Mouse (Mus musculus) large intestine, adult 2 months (tissue): ENCODE results near the gene Aqp11. TPM values are rescaled to one million over a fixed set of nuclear protein-coding genes. Genes with fewer than 3 reads are reported as not detected.

Experiments
- DNase-seq: peaks from one replicate; pipeline ENCODE4 v3.0.0-alpha.2; 2012; ENCODE audit warnings: low read depth, low spot score
- WGBS: fragments of 180-500 bp; shearing (Covaris S2); methylation state at CpG from one replicate; pipeline ENCODE4 v1.1.7; 2018; 5-methylcytosine and 5-hydroxymethylcytosine counted together
- polyA plus RNA-seq: library from polyadenylated mRNA; depleted of rRNA; stranded (reverse); fragments of >200 nt; gene quantifications from 2 replicates; pipeline ENCODE4 v1.2.3, GENCODE M21; 2012

The Aqp11 gene
- polyA plus RNA-seq, 1 experiment, result 32.6 TPM

DNA sequence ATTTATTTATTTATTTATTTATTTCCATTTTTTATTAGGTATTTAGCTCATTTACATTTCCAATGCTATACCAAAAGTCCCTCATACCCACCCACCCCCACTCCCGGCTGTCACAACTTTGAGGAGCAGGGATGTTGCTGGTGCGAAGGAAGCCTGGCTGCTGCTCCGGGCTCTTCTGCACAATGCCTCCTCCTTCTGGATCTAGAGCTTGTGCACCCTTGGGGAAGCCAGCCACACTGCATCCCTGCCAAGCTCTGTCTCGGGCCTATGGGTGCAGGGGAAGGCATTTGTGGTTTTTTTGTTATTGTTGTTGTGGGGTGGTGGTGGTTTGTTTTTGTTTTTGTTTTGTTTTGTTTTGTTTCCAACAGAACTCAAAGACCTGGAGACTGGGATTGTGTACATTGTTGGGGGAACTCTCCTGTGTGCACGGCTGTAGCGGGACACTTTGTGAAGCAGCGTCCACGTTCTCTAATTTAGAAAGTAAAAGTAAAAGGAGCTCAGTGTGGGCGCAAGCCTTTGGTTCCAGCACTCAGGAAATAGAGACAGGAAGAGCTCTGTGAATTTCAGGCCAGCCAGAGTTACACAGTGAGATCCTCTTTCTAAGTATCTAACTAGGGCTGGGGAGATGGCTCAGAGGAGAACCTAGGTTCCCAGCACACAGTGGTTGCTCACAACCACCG lies 10.6 kb upstream of the Aqp11 start:
- DNase-seq, result peak; percentile 46
- whole genome bisulfite sequencing, result 17% methylated on average over 10 of the region's 10 CpGs

- 24% methylated on average over 28 of the region's 28 CpGs for WGBS
- peak; percentile 47 for DNase-seq
Observed at GRCm38 (mm10) chr7:97747787-97748497, 9.9 kb upstream of the Aqp11 start.

DNA sequence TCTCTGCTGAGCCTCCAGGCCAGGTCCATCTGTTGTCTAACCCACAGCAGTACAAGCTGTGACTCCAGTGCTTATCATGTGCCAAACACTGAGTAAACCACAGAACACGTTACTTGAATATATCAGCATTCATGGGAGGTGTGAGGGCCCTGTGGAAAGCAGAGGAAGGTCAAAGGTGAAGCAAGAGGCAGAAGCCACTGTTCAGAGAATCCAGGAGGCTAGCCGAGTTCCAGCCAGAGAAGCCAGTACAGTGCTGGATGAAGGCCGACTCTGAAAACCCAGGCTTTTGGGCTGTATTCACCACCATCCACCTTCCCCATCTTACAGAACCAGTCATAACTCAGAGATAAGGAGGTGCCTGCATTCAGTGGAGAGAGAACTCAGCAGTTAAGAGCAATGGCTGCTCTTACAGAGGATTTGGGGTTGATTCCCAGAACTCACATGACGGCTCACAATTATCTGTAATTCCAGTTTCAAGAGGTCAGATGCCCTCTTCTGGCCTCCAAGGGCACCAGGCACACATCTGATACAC lies 9.2 kb upstream of the Aqp11 start:
- WGBS, result 85% methylated on average over 4 of the region's 4 CpGs
- DNase-seq, result no peak

GRCm38 (mm10) chr7:97745299-97745698 lies 7.2 kb upstream of the Aqp11 start:
- DNase-seq, result peak; percentile 38
- WGBS, result 3% methylated on average over 3 of the region's 3 CpGs

DNA sequence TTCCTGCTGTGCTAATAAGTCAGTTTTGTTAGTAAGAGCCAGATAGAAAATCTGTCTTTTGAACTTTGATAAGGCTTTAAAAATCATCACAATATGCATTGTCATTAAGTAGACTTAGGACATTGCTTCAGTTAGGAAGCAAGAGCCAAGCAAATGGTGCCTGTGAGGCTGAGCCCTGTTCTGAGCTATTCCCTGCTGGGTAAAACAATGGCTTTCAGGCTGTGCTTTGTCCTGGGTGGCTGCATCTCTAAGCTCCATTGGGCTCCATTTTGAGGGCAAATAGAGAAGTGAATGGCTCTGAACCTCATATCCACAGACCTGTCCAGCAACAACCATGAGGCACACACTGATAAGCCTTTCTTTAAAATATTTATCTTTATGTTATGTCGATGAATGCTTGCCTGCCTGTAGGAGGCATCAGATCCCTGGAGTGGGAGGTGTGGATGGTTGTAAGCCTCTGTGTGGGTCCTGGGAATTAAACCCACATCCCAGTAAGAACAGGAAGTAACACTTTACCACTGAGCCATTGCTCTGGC lies 3.7 kb upstream of the Aqp11 start:
- 36% methylated on average over 1 of the region's 1 CpGs for WGBS

DNA sequence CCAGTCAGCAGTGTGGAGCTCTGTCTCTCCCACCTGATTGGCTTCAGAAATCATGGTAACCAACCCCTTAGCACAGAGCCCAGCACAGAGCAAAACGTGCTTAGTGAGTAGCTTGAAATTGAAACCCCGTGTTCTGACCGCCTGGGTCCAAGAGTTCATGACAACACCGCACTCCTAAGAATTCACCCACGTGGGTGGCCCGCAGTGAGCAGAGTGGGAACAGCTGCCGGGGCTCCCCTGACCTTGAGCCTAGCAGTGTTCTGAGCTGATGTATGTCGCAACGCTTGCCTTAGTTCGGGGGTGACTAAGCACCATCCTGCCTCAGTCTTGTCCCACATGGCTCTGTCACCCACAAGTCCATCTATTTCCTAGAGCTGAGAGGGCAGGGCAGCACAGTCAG lies 2.9 kb upstream of the Aqp11 start:
- DNase-seq, result no peak
- WGBS, result 46% methylated on average over 10 of the region's 10 CpGs

More for the DNA sequence above, 3.7 kb upstream of the Aqp11 start:
- DNase-seq, result no peak

DNA sequence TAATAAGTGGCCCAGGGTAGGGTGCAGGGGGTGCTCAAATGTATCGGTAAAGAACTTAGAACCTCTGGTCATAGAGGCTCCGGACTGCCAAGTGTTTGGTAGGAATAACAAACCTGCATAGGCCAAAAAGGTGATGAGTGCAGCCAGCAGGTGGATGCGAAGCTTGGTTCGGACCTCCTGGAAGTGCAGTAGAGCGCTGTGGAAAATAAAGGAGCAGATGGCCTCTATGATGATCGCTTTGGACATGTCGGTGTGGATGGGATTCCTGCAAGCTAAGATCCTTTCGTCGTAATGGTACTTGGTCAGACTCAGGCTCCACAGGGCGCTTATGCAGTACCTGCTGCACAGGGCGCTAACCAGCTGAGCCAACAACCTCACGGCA lies 842 bp downstream of the Aqp11 start:
- 4% methylated on average over 12 of the region's 12 CpGs for WGBS
- DNase-seq, result no peak

DNA sequence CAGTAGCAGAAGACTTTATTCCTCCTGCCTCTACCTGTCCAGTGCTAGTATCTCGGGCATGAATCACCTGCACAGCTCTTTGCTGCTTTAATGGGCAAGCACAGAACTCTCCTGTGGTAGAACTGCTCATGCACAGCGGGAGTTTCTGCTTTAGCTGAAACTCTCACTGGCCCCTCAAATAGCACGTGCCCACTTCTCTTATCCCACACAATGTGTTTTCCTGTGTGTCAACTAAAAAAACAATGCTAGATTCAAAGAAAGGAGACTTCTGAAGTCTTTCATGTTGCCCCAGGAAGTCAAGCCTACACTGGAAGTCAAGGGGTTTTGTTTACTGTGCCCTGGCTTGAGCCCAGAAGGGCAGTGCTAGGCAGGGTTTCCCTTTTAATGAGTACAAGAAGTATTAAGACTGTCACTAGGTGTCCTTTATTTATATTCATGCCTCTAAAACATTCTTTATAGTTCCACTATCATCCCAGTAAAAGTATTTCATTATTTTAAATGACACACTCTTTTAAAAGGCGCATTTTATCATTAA lies 2.1 kb downstream of the Aqp11 start:
- DNase-seq, result peak; percentile 27
- 37% methylated on average over 4 of the region's 4 CpGs for WGBS

DNA sequence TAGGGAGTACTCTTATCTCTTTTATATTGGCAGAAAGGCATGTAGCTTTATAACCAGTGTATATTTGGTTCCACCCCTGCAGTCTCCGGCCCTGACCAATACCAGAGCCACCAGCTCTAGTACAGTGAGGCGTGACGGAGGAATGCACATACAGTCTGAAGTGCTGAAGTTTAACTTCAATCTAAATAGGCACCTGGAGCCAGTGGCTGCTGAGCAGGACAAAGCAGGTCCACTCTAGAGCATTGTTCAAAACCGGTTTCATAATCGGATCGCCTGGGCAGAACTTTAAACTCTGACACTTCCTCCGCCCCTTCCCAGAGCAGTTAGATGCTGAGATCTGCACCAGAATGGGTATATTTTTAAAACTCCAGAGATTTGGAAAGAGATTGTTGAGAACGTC lies 3.1 kb downstream of the Aqp11 start:
- peak; percentile 72 for DNase-seq
- 29% methylated on average over 8 of the region's 8 CpGs for WGBS

DNA sequence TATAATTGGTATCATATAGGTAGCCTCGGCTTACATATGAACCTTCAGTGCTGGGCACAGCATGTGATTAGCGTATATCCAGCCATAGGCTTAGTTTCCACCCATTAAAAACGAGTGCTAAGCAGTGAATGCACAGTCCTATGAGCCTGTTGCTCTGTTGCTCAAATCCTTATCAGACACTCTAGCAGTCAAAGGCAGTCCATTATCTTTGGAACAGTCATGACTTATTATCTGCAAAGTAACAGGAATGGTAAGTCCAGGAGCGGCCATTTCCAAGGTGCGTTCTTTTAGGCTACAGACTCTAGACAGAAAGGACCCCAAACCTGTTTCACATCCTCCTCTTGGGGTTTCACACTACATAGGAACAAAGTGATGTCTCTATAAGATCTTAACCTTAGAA lies 4.5 kb downstream of the Aqp11 start:
- DNase-seq, result no peak
- 88% methylated on average over 5 of the region's 5 CpGs for WGBS

DNA sequence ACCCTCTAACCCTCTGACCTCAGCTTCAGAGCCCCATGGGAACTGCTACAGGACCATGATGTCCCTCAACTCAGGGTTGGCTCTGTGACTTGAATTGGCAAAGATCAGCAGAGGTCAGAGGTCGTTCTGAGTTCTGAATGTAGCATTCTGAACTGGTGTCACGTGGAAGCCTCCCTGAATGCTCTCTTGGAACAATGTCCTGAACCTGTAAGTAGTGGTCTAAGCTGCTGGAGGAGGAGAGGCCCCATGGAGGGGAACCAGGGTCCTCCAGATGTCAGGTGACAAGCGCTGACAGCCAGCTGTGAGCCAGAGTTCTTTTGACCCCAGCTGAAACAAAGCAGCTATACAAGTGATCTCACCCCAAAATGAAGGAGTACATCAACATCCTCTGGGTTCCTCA lies 7.7 kb downstream of the Aqp11 start:
- DNase-seq, result no peak

GRCm38 (mm10) chr7:97728666-97729614 lies 9.1 kb downstream of the Aqp11 start:
- DNase-seq, result no peak
- WGBS, result 86% methylated on average over 14 of the region's 14 CpGs

More for the DNA sequence above, 7.7 kb downstream of the Aqp11 start:
- 78% methylated on average over 3 of the region's 3 CpGs for WGBS

DNA sequence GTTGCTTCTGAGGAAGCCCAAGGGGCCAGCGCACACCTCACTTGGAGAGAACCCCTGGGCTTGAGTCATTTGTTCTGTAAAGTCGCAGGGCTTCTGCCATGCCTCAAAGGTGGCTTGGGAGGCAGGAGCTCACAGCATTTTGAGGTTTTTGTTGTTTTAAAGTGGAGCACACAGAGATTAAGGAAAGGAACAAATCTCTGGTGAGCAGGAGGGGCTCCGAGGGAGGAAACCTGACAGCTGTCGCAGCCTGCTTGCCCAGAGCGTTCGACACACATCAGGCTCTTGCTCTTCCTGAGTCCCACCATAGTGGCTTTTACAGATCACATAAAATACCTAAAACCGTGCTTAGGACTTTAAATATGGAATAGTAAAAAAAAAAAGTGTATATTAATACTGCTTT lies 11.3 kb downstream of the Aqp11 start:
- DNase-seq, result no peak
- 82% methylated on average over 7 of the region's 7 CpGs for WGBS

- no peak for DNase-seq
Observed at GRCm38 (mm10) chr7:97726080-97726479, 12.0 kb downstream of the Aqp11 start.

DNA sequence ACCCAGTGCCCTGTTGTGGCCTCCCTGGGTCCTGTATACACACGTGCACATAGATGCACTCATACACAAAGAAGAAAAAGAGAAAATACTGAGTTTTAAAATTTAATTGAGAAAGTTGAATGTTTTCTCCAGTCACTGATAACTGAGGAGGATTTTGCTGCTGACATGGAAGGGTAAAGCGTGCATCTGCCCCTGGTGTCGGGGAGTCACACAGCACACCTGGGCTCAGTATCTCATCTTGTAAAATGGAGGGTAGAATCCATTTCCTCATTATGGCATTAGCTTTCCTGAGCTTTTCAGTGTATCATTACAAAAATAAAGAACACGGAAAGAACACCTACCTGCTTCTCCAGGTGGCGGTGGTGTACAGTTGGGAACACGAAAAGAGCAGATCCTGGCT lies 12.7 kb downstream of the Aqp11 start:
- DNase-seq, result no peak
- 96% methylated on average over 6 of the region's 6 CpGs for WGBS

More at GRCm38 (mm10) chr7:97726080-97726479, 12.0 kb downstream of the Aqp11 start:
- WGBS, result 88% methylated on average over 7 of the region's 7 CpGs

DNA sequence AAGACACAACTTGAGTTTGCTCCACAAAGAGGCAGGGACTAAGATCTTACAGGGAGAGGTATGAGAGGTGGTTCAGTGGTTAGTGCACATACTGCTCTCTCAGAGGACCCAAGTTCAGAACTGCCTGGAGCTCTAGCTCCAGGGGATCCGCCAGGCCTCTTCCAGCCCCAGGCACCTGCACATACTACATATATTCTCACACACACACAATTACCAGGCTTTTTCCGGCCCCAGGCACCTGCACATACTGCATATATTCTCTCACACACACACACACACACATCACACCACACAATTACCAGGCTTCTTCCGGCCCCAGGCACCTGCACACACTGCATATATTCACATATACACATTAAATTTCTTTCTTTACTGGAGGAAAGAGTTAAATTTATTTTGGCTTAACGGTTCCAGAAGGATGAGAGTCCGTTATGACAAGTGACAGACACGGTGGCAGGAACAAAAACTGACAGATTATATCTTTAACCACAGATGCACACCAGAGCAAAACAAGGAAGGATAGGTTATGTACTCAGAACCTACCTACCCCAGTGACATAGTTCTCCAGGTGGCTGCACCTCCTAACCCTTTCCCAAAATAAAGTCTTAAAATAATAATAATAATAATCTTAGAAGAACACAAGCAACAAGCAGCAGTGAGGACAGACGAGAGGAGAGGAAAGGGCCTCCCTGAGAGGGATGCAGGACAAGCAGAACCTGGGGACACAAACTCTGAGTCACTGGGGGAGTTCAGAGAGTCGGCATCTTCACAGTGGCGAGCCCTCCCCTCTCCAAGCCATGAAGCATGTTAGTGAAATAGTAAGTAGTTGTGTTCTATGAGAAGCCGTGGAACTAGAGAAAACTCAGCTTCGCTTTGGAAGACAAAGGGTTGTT lies 14.2 kb downstream of the Aqp11 start:
- WGBS, result 85% methylated on average over 11 of the region's 11 CpGs
- no peak for DNase-seq

DNA sequence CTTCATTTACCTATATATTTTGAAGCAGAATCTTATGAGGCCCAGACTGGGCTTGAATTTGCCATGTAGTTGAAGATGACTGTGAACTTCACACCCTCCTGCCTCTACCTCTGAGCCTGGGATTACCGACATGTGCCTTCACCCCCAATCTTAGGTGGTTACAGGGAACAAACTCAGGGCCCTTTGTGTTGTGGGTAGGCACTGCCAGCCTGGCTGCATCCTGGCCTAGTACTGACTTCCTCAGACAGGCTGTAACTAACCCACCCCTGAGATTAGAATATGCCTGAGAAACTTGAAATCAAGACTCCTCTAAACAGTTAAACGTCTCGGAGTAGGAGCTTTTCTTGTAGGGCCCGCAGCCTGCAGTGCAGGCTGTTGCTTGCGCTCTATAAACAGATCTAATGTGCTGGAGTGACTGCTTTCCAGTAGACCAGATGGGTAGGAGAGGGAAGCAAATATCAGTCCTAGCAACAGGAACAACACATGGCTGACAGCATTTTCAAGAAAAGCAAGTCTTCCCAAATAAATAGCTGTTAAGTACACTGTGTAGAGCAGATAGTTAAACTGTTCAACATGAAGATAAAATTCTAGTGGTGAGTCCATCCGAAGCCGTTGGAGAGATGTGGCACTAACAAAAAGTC lies 15.7 kb downstream of the Aqp11 start:
- WGBS, result 73% methylated on average over 7 of the region's 7 CpGs
- DNase-seq, result no peak

DNA sequence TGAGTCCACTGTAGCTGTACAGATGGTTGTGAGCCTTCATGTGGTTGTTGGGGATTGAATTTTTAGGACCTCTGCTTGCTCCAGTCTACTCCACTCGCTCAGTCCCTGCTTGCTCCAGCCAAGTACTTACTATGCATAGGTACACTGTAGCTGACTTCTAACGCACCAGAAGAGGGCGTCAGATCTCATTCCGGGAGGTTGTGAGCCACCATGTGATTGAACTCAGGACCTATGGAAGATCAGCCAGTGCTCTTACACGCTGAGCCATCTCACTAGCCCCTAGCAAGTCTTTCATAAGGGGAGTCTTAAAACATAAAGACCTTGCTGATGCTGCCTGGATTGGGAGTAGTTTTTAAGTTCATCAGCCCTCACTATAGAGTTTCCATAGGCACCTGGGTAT lies 18.0 kb downstream of the Aqp11 start:
- DNase-seq, result no peak
- WGBS, result 87% methylated on average over 5 of the region's 5 CpGs
